Mouse (Mus musculus): ENCODE data around the gene Gm20662.
A peak's percentile ranks its signal among the peaks of the same experiment; 100 is the strongest.

Gene Gm20662

DNA sequence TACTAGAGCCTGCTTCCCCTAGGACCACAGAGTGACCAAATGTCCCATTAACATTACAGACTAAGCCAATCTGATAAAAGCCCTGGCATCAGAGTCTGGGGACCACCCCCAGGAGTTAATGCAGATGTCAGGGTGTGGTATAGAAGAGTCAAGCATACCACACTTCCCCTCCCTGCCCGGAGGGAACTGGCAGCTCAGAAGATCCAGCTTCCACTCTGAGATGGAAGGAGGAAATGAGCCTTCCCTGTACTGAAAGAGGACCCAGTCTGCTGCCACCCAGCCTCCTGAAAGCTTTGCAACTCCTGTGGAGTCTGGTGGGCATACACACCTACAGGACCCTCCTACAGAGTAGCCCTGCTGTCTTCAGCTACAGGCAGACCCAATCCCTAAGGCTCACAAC is 58.9 kb downstream of the Gm20662 start:
- no peak for DNase-seq

DNA sequence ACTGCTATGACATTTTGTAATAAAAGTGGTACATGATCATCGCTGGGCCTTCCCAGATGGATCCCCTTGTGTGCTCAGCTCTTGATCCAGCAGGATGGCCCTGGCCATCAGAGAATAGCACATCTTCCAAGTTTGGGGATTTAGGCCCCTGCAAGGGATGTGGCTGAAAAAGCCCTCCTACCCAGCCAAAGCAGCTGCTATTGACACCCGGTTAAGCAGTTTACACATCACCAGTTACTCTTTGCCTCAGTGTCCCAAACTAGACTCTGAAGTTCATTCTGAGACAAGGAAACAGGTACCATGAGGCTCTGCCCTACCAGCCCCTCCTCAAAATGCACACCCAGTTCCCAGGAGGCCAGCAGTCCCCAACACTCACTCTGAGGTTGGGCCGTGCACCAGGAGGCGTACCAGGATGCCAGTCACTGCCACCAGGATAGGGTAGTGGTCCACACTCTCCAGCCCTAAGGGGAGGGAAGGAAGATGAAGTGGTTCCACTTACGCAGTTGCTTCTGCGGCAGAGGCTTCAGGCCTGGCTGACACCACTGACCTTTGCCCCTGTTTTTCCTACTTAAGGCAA is 59.6 kb downstream of the Gm20662 start:
- no peak for DNase-seq

DNA sequence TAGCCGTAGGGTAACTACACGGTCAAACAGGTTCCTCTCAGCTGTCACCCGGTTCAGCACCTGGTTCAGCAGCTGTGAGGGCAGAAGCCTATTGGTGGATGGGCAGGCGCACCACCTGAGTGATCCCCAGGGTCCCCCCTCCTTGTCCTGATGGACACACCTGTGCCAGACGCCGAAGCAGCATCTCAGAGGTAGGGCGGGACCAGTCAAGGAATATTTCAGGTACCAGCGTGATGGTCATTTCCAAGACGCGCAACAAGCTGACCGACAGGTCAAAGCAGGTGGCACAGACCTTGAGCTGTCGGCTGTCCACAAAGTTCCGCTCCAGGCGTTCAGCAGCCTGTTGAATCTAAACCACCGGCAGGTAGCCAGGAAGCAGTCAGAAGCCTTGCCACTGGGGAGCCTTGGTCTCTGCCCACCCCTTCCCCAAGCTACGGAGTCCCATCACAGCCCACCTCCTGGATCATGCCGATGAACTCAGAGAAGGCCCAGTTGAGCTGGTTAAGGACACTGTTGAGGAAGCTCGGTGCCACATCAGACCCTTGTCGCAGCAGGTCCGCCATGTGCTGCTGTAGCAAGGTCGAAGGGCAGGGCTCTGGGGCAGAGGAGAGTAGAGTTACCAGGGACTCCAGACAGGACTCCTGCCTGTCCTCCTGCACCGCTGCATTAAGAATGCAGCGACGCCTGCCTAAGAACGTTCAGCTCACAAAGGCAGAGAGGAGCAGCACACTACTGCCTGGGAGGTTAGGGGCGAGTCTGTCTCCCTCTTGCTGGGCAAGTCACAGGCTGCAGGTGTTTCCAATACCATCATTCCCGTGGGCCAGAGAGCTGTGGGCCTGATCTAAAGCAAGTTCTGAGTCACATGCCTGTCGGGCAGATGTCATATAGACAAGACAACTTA is 60.5 kb downstream of the Gm20662 start:
- DNase-seq: no peak

DNA sequence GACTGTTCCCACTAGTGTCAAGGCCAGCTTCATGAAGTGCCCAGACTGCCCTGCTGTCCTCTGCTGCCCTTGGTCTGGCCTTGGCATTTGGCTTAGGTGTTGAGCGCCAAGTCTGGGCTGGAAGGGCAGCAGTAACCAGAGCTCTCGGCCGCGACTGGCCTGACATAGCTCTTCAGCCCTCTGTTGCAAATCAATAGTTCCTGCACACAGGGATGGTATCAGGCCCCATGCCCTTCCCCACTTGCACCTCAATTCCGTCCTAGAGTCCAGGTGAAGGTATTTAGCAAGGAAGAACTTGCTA is 61.1 kb downstream of the Gm20662 start:
- DNase-seq: no peak

DNA sequence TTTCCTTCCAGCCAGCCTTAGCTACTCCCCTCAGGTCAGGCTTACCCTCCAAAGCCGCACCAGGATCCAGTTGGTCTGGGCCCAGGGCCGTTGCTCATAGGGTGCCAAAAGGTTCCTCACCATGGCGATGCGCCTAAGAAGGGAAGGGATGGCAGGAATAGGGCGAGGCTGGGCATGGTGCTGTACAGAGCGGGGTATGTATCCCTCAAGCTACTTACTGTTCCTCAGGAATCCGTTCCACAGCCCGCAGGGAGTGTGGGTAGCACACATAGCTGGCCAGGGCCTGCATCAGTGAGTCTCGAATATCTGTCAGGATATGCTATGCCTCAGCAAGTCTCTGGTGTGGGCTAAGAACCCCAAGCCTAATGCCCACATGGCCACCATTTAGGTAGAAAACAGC is 62.1 kb downstream of the Gm20662 start:
- DNase-seq: no peak

DNA sequence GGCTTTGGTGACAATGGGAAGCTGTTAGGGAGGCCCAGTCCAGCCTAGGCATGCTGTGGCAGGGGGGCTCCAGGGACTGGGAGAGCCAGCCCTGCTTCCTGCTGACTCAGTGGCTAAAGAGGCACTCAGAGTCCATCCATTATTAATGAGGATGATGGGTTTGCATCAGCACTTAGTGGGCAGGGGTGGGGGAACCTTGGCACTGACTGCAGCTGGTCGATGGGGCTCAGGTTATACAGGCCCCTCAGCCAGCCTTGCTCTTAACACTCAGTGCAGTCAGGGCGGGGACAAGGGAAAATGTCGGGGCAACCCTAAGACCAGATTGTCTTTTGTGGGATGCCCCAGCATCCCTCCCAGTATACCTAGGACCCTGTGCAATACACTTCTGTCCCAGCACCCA is 66.0 kb downstream of the Gm20662 start:
- peak; percentile 30 for DNase-seq

DNA sequence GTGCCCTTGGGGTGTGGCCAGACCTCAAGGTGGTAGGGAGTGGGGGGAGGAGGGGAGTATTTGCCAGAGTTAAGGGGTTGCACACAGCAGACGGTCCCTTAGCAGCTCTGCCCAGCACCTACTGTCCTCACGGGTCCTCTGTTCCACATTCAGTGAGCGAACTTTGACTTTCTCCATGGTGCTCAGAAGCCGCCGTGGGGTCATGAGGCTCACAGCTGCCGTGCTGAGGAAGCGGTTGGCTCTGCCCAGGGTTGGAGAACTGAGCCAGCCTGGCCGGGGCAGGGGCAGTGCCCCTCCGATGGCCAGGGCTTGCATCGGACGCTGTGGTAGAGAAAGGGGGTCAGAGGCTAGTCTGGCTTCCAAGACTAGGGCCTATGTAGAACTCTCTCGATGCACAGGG is 67.2 kb downstream of the Gm20662 start:
- no peak for DNase-seq

DNA sequence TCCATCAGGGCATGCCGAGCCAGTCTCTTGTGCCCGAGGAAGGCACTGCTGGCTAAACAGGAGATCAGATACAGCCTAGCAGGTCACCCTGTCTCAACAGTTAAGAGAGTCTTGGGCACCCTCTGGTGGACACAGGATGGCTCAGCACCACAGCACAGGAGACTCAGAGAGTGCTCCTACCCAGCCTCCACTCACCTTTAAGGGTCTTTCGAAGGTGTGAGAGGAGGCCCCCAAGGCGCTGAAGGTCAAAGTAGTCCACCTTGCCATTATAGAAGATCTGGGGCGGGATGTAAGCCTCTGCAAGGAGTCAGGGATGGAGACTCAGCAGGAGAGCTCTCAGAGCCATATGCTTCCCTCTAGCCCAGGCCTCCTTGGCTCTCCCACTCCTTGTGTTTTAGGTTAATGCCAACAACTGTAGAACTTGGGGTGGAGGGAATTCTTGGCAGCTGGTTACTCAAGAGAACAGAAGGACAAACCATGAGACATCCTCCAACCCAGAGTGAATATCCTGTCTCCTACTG is 69.4 kb downstream of the Gm20662 start:
- peak; percentile 91 for DNase-seq

DNA sequence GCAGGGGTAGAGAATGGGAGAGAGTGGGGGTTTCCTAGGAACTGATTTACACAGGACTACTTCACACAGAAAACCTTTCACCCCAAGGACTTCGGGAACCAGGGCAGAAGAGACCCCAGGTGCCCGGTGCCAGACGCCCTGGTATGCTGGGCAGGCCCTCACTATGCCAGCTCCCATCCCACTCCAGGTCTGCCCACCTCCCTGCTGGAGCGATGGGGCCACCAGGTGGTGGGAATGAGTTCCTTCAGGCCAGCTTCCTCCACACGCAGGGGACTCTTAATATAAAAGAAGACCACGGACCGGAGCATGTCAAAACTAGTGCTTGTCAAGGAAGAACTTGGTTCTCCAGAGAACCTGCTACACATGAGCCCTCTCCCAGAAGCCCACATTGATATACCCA is 71.0 kb downstream of the Gm20662 start:
- no peak for DNase-seq

DNA sequence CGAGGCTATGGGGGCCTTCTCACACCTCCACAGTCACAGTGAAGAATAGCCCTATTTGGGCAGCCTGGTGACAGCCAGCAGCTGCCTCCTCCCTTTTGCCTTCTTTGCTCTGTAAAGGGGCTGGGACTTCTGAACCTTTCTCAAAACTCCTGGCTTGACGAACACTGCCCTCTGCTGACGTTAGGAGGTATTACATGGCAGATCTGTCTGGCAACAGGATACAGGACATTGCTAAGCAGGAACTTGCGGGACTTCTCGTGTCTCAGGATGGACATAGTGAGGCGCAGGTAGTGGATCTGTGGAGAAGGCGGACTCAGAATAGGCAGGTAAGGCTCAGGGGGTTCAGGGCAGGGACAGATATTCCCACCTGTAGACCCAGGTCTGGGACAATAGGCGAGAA is 71.8 kb downstream of the Gm20662 start:
- DNase-seq: peak; percentile 96

DNA sequence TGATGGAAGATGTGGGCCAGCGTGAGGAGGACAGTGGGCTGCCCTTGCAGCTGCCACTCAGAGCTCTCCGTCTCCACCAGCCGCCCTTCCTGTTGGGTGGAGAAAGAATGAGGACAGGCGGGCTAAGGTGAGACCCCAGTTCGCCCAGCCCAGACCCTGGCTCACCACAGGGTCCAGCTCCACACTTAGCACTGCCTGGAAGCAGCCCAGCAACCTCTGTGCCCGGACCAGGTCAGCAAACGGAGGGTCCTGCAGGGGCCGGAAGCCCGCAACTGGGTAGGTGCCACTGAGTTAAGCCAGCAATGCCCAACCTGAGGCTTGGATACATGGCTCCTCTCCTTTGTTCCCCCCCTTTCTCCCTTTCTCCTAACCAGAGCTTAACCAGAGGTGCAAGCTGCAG is 72.9 kb downstream of the Gm20662 start:
- DNase-seq: no peak

DNA sequence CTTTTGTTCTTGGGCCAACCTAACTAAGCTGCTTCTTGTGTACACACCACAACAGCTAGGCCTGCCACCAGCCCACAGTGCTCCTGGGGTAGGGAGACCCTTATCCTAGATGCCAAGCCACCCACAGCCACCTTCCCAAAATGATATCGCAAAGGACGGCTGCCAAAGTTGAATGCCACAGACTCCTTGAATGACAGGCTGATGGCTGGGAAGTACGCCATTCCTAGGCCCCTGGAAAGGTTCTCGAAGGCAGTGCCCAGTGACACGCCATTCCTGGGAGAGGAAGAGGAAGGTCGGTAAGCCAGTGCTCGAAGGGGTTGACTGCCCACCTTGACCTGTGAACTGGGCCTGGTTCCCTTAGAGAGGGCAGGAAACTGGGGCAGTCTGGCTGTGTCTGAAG is 73.4 kb downstream of the Gm20662 start:
- no peak for DNase-seq

DNA sequence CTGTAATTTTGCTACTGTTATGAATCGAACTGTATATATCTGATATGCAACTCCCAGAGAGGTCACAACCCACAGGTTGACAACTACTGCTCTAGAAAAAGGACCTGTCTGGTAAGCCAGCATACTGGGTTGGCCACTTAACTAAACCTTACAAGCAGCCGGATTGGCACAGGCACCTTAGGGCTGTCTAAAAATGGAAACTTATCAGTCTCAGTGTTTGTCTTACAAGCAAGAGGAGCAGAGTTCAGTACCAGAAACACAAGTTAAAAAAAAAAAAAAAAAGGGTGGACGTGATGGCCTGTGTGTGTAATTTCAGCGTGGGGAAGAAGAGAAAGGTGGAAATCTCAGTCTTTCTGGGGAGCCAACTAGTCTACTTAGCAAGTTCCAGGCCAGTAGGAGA is 75.7 kb downstream of the Gm20662 start:
- peak; percentile 48 for DNase-seq

DNA sequence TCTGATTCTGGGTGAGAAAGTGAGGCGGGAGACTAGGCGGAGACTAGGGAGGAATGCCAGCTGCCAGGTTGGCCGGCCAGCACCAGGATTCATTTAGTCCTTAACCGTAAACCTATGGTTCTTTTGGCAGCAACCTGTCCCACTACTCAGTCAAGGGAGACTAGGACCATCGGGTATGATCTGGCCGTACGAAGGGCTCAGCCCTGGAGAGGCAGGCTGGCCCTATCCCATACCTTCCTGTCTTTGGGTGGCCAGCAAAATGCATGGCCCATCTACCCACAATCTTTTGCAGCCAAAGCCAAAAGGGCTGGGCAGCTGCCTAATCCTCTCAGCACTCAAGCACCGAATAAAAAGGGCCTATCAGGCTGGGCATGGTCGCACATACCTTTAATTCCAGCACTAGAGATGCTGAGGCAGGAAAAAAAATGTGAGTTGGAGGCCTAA is 76.4 kb downstream of the Gm20662 start:
- DNase-seq: peak; percentile 78

DNA sequence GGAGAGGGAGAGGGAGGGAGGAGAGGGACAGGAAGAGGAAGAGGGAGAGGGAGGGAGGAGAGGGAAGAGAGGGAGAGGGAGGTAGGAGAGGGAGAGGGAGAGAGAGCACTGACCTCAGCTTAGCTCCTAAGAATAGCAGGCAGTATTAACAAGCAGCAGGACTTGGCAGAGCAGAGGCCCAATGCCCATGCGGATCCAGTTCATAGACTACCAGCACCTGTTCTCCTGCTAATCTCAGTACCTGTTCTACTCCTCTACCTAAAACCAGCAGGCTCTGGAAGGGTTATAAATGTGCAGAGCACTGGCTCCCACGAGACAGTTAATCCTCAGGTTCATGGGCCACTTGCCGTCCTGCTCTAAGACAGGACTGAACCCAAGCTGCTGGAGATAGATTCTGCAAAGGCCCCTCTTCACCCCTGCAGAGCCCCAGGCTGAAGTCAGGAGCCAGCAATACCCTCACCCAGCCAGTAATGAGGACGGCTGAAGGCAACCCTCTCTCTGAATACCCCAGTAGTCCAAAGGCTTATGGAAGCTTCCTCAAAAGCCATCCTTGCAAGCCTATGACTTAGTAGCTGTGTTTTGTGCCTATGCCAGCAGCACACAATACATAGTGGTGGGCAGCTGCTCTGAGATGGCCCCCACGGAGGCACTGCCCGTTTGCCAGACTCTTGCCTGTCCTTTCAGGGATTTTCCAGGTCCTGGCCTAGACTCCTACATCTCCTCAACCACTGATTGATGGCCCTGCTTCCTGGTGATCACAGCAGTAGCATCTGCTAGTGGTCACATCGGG is 77.2 kb downstream of the Gm20662 start:
- DNase-seq: peak; percentile 96

DNA sequence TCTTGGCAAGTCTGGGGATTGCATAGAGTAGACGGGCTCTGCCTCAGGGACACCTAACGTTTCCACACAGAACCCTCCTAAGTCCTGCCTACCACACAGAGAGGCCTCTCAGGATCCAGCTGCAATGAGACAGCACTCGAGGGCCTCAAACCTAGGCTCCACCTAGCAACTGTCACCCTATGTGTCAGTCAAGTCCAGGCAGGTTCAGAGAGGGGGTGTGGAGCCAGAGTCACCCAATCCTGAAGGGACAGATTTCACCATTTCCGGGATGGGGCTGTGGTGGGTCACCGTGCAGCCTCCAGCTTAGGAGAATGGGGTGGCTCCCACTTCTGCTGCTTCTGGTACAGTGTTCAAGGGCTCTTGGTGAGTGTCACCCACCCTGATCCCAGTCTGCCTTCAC is 84.0 kb downstream of the Gm20662 start, which contains the start of gene Mst1:
Mst1 (plus strand) TSS at position 269 of the 400 bp plus-strand sequence.
- no peak for DNase-seq

DNA sequence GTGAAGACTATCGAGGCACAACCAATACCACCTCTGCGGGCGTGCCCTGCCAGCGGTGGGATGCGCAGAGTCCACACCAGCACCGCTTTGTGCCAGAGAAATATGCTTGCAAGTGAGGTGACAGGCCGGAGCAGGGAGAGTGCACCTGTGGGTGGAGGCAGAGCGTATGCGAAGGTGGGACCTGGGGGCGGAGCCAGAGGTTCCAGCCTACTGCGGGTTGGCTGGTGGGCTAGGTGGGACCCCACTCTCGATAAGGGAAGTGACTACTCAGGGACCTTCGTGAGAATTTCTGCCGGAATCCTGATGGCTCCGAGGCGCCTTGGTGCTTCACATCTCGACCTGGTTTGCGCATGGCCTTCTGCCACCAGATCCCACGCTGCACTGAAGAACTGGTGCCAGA is 86.4 kb downstream of the Gm20662 start:
- no peak for DNase-seq

DNA sequence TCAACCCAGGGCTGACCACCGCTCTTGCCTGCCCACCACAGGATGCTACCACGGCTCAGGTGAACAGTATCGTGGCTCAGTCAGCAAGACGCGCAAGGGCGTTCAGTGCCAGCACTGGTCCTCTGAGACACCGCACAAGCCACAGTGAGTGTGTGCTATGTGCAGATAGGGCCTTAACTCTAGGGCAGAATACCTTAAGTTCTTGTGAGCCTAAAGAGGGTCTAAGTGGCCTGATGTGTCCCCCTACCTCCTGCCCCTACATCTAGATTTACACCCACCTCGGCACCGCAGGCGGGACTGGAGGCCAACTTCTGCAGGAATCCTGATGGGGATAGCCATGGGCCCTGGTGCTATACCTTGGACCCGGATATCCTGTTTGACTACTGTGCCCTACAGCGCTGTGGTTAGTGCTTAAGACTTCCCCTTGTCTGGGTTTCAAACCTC is 86.9 kb downstream of the Gm20662 start, which contains the start of gene Rnf123:
Rnf123 (minus strand) TSS at position 359 of the 444 bp plus-strand sequence.
- no peak for DNase-seq

DNA sequence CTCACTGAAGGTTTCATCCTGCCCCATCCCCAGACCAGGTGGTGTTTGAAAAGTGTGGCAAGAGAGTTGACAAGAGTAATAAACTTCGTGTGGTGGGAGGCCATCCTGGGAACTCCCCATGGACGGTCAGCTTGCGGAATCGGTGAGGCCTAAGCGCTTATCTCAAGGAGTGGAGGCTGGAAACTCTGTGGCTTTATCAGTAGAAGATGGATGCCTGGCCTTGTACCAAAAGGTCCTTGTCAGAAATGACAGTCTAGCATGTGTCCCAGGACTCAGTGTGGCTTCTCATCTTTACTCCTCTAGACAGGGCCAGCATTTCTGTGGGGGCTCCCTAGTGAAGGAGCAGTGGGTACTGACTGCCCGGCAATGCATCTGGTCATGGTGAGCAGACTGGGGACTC is 87.4 kb downstream of the Gm20662 start:
- no peak for DNase-seq

DNA sequence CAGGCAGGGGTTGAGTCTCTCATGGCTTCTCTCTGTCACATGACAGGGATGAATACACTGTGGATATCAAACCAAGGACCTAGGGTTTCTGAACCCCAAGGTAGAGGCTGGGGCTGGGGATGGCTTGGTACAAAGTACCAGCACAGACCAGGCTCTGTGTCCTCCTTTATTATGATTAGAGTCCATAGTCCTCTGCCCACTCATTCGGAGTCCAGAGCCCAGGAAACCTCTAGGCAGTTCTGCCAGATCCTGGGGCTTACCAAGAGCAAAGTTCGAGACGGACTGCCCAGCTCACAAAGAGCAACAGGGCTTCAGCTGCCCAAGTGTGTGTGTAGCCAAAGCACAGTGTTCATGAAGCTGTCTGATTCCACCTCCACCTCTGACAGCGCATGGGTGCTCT is 89.1 kb downstream of the Gm20662 start:
- no peak for DNase-seq

DNA sequence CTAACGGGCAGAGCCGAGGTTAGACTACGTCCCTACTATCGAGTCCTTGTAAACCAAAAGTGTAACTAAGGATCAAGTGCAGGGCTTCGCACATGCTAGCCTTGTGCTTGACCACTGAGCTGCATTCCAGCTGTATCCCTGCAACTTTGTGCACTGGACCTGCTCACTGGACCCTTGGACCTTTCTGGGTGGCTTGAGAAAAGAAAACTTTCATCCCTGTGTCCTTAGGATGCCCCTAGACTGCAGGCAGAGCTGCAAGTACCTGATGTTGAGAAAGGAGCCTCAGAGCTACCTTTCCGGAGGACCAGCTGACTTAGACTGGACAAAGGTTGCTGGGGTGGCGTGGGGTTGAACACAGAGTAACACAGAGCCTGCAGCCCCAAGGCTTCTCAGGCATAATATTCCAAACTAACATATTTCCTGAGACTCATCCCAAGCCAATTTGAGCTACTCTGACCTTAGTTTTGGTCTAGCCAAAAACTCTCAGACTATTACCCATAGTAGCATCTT is 94.5 kb downstream of the Gm20662 start:
- no peak for DNase-seq

DNA sequence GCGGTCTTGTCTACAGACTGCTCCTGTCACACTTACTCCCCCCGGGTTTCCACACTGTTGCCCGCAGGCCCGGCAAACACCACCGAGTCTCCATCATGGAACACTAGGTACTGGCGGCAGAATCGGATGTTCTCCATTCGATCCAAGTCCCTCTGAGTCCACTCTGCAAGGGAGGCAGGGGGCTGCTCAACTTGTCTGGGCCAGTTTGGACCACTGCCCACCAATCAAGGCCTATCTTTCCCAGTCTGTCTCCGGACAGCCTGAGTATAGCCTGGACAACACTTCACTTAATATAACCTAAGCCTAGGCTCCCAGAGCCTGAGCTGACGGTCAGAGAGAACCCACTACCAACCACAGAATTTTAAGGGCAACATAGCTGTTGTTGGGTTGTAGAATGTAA is 97.4 kb downstream of the Gm20662 start:
- no peak for DNase-seq

All from cerebellum, adult 9-10 months (tissue).